Mouse (Mus musculus) stomach, embryonic 15.5 days (tissue): ENCODE data around the gene Ralgps1. TPM values are rescaled to one million over a fixed set of nuclear protein-coding genes. Genes with fewer than 3 reads are reported as not detected.
A peak's percentile ranks its signal among the peaks of the same experiment; 100 is the strongest.

Source experiments
- ATAC-seq: fragments of 200-750 bp; cut with Nextera tagmentation; 2 replicates; pipeline ENCODE4 v1.8.0; 2017; ENCODE audit warnings: low read depth, moderate number of reproducible peaks, moderate TSS enrichment; ENCODE audit not compliant: insufficient read depth, low FRiP score
- H3K27ac ChIP-seq: fragments of 300-500 bp; sonication (generic); 2 replicates; pipeline ENCODE4 v1.5.1; 2015; ENCODE audit warnings: mild to moderate bottlenecking, inconsistent platforms
- H3K27me3 ChIP-seq: fragments of 300-500 bp; sonication (generic); replicated peaks from 2 replicates; pipeline ENCODE4 v1.6.1; 2015; ENCODE audit warnings: inconsistent platforms
- H3K36me3 ChIP-seq: fragments of 300-500 bp; sonication (generic); 2 replicates; pipeline ENCODE4 v1.6.1; 2015; ENCODE audit warnings: inconsistent platforms
- H3K4me1 ChIP-seq: fragments of 300-500 bp; sonication (generic); 2 replicates; pipeline ENCODE4 v1.6.1; 2015; ENCODE audit warnings: inconsistent platforms
- H3K4me2 ChIP-seq: fragments of 300-500 bp; sonication (generic); 2 replicates; pipeline ENCODE4 v1.6.1; 2015; ENCODE audit warnings: mild to moderate bottlenecking, inconsistent platforms
- H3K4me3 ChIP-seq: fragments of 300-500 bp; sonication (generic); replicated peaks from 2 replicates; pipeline ENCODE4 v1.5.1; 2015; ENCODE audit warnings: inconsistent platforms
- H3K9ac ChIP-seq: fragments of 300-500 bp; sonication (generic); 2 replicates; pipeline ENCODE4 v1.6.1; 2015; ENCODE audit warnings: inconsistent platforms
- H3K9me3 ChIP-seq: fragments of 300-500 bp; sonication (generic); 2 replicates; pipeline ENCODE4 v1.6.1; 2016; ENCODE audit warnings: inconsistent platforms
- WGBS: fragments of 180-500 bp; shearing (Covaris S2); methylation state at CpG from one replicate; pipeline ENCODE4 v1.1.7; 2015; 5-methylcytosine and 5-hydroxymethylcytosine counted together
- polyA plus RNA-seq: library from polyadenylated mRNA; unstranded; fragments of >200 nt; fragmentation: Nextera tagmentation; extraction: Ambion mirVana; gene quantifications from 2 replicates; pipeline ENCODE4 v1.2.1, GENCODE M21; 2015

Gene Ralgps1
- polyA plus RNA-seq, 1 experiment from 2014 or later, result 6.2 TPM

GRCm38 (mm10) chr2:33319934-33320333 lies 51.4 kb downstream of the Ralgps1 start:
- peaks cover 16% of the 10 kb centered on the region; the same call in 1 of the 2 replicates for H3K4me1 ChIP-seq
- no peak overlapping the region for H3K4me3 ChIP-seq
- WGBS, result 95% methylated on average over 1 of the region's 1 CpGs
- no peaks in the 10 kb centered on the region for H3K9me3 ChIP-seq
- H3K4me2 ChIP-seq, result no peak overlapping the region
- H3K36me3 ChIP-seq, result no peaks in the 10 kb centered on the region; the same call in 1 of the 2 replicates
- H3K27me3 ChIP-seq, result no peaks in the 10 kb centered on the region
- no peak overlapping the region for H3K9ac ChIP-seq
- H3K27ac ChIP-seq, result no peak overlapping the region
- ATAC-seq, result no peak

- Histone ChIP-seq H3K4me2 (no peak overlapping the region), H3K27me3 (no peaks in the 10 kb centered on the region), H3K9me3 (no peaks in the 10 kb centered on the region), H3K4me3 (no peak overlapping the region), H3K4me1 (peaks cover 17% of the 10 kb centered on the region; the same call in 1 of the 2 replicates), H3K36me3 (no peaks in the 10 kb centered on the region; the same call in 1 of the 2 replicates), H3K9ac (no peak overlapping the region), H3K27ac (no peak overlapping the region)
- ATAC-seq, result no peak
- WGBS, result 78% methylated on average over 5 of the region's 5 CpGs
Observed at GRCm38 (mm10) chr2:33319455-33319854, 51.8 kb downstream of the Ralgps1 start.

GRCm38 (mm10) chr2:33318491-33318964 lies 52.8 kb downstream of the Ralgps1 start:
- no peak for ATAC-seq
- no peak overlapping the region for H3K4me3 ChIP-seq
- peaks cover 17% of the 10 kb centered on the region; the same call in 1 of the 2 replicates for H3K4me1 ChIP-seq
- no peaks in the 10 kb centered on the region for H3K27me3 ChIP-seq
- H3K36me3 ChIP-seq, result no peaks in the 10 kb centered on the region; the same call in 1 of the 2 replicates
- no peaks in the 10 kb centered on the region for H3K9me3 ChIP-seq
- H3K4me2 ChIP-seq, result no peak overlapping the region
- no peak overlapping the region for H3K9ac ChIP-seq
- H3K27ac ChIP-seq, result no peak overlapping the region
- 61% methylated on average over 8 of the region's 8 CpGs for WGBS

- Histone ChIP-seq H3K9ac (no peak overlapping the region), H3K9me3 (no peaks in the 10 kb centered on the region), H3K27me3 (no peaks in the 10 kb centered on the region), H3K36me3 (no peaks in the 10 kb centered on the region), H3K27ac (peak overlapping the region; percentile 82), H3K4me1 (peaks cover 17% of the 10 kb centered on the region; the same call in 1 of the 2 replicates), H3K4me3 (no peak overlapping the region), H3K4me2 (no peak overlapping the region)
- 23% methylated on average over 7 of the region's 7 CpGs for WGBS
- ATAC-seq, result peak; percentile 79
Observed at GRCm38 (mm10) chr2:33316516-33316915, 54.8 kb downstream of the Ralgps1 start.

- Histone ChIP-seq H3K4me3 (no peak overlapping the region), H3K36me3 (no peaks in the 10 kb centered on the region), H3K4me2 (no peak overlapping the region), H3K9me3 (no peaks in the 10 kb centered on the region), H3K9ac (no peak overlapping the region), H3K27ac (peak overlapping the region; percentile 82), H3K27me3 (no peaks in the 10 kb centered on the region), H3K4me1 (peaks cover 17% of the 10 kb centered on the region; the same call in 1 of the 2 replicates)
- WGBS, result 93% methylated on average over 1 of the region's 1 CpGs
- ATAC-seq, result no peak
Observed at GRCm38 (mm10) chr2:33316063-33316405, 55.3 kb downstream of the Ralgps1 start.

- WGBS, result 51% methylated on average over 4 of the region's 4 CpGs
- ATAC-seq, result peak; percentile 70
- Histone ChIP-seq H3K4me1 (peaks cover 17% of the 10 kb centered on the region; the same call in 1 of the 2 replicates), H3K4me3 (no peak overlapping the region), H3K9me3 (no peaks in the 10 kb centered on the region), H3K27me3 (no peaks in the 10 kb centered on the region), H3K27ac (peak overlapping the region; percentile 82), H3K4me2 (no peak overlapping the region), H3K36me3 (no peaks in the 10 kb centered on the region), H3K9ac (no peak overlapping the region)
Observed at GRCm38 (mm10) chr2:33315233-33316062, 55.8 kb downstream of the Ralgps1 start.

GRCm38 (mm10) chr2:33309426-33309825 lies 61.9 kb downstream of the Ralgps1 start:
- 88% methylated on average over 9 of the region's 9 CpGs for WGBS

GRCm38 (mm10) chr2:33306565-33306964 lies 64.7 kb downstream of the Ralgps1 start:
- Histone ChIP-seq H3K27ac (no peak overlapping the region), H3K4me3 (no peak overlapping the region), H3K9me3 (no peaks in the 10 kb centered on the region), H3K9ac (no peak overlapping the region), H3K36me3 (no peaks in the 10 kb centered on the region), H3K4me2 (no peak overlapping the region), H3K4me1 (peaks cover 14% of the 10 kb centered on the region; the same call in 1 of the 2 replicates), H3K27me3 (no peaks in the 10 kb centered on the region)
- WGBS, result 80% methylated on average over 3 of the region's 3 CpGs
- ATAC-seq, result no peak

More at GRCm38 (mm10) chr2:33309426-33309825, 61.9 kb downstream of the Ralgps1 start:
- Histone ChIP-seq H3K4me3 (no peak overlapping the region), H3K9ac (no peak overlapping the region), H3K36me3 (no peaks in the 10 kb centered on the region), H3K4me2 (no peak overlapping the region), H3K4me1 (no peaks in the 10 kb centered on the region), H3K27ac (no peak overlapping the region), H3K27me3 (no peaks in the 10 kb centered on the region), H3K9me3 (no peaks in the 10 kb centered on the region)
- ATAC-seq, result no peak

GRCm38 (mm10) chr2:33303416-33303947 lies 67.8 kb downstream of the Ralgps1 start:
- no peak overlapping the region for H3K4me2 ChIP-seq
- H3K9ac ChIP-seq, result no peak overlapping the region
- H3K36me3 ChIP-seq, result no peaks in the 10 kb centered on the region
- ATAC-seq, result peak; percentile 49; the same call in 1 of the 2 replicates
- H3K9me3 ChIP-seq, result no peaks in the 10 kb centered on the region
- no peak overlapping the region for H3K4me3 ChIP-seq
- H3K27ac ChIP-seq, result peak overlapping the region; percentile 49
- H3K27me3 ChIP-seq, result no peaks in the 10 kb centered on the region
- peaks cover 16% of the 10 kb centered on the region; the same call in 1 of the 2 replicates for H3K4me1 ChIP-seq
- WGBS, result 56% methylated on average over 11 of the region's 11 CpGs

GRCm38 (mm10) chr2:33302828-33303227 lies 68.5 kb downstream of the Ralgps1 start:
- Histone ChIP-seq H3K9ac (no peak overlapping the region), H3K4me2 (no peak overlapping the region), H3K27me3 (no peaks in the 10 kb centered on the region), H3K36me3 (no peaks in the 10 kb centered on the region), H3K4me3 (no peak overlapping the region), H3K27ac (peak overlapping the region; percentile 35; the same call in 1 of the 2 replicates), H3K4me1 (peaks cover 16% of the 10 kb centered on the region; the same call in 1 of the 2 replicates), H3K9me3 (no peaks in the 10 kb centered on the region)
- no peak for ATAC-seq
- WGBS, result 69% methylated on average over 4 of the region's 4 CpGs

GRCm38 (mm10) chr2:33302405-33302804 lies 68.9 kb downstream of the Ralgps1 start:
- H3K9ac ChIP-seq, result no peak overlapping the region
- no peak overlapping the region for H3K4me2 ChIP-seq
- 67% methylated on average over 3 of the region's 3 CpGs for WGBS
- ATAC-seq, result no peak
- H3K4me1 ChIP-seq, result peaks cover 16% of the 10 kb centered on the region; the same call in 1 of the 2 replicates
- H3K9me3 ChIP-seq, result no peaks in the 10 kb centered on the region
- no peaks in the 10 kb centered on the region for H3K36me3 ChIP-seq
- H3K27ac ChIP-seq, result peak overlapping the region; percentile 35; the same call in 1 of the 2 replicates
- H3K27me3 ChIP-seq, result no peaks in the 10 kb centered on the region
- no peak overlapping the region for H3K4me3 ChIP-seq
